Mouse (Mus musculus) lung, postnatal 36 days (tissue): ENCODE measurements around the gene Calhm1.
A peak's percentile ranks its signal among the peaks of the same experiment; 100 is the strongest.
"Not testable (repeated sequence)": the region's sequence is repeated elsewhere in the genome, so short reads cannot be mapped to it uniquely, and the experiment has no call there.

Experiments used
- DNase-seq: peaks from one replicate; pipeline ENCODE4 v3.0.0; 2022; ENCODE audit warnings: mixed read lengths

The Calhm1 gene

GRCm38 (mm10) chr19:47152062-47152369 is 8.0 kb upstream of the Calhm1 start:
- DNase-seq: no peak

GRCm38 (mm10) chr19:47151332-47152061 is 7.4 kb upstream of the Calhm1 start:
- DNase-seq: no peak

GRCm38 (mm10) chr19:47149854-47150253 is 5.8 kb upstream of the Calhm1 start:
- DNase-seq: peak; percentile 42

- no peak for DNase-seq
Observed at GRCm38 (mm10) chr19:47148267-47148847, 4.3 kb upstream of the Calhm1 start.

GRCm38 (mm10) chr19:47142438-47142837 is 1.6 kb downstream of the Calhm1 start:
- DNase-seq: no peak

GRCm38 (mm10) chr19:47139611-47140010 is 4.4 kb downstream of the Calhm1 start:
- DNase-seq: not testable (repeated sequence)

GRCm38 (mm10) chr19:47137771-47138421 is 6.2 kb downstream of the Calhm1 start, which contains the start of gene Calhm2:
Gene Calhm2, minus strand, starts transcription at chr19:47138294.
- DNase-seq: peak; percentile 64

- DNase-seq: peak; percentile 80
Observed at GRCm38 (mm10) chr19:47137051-47137581, 6.9 kb downstream of the Calhm1 start.

- no peak for DNase-seq
Observed at GRCm38 (mm10) chr19:47136170-47136569, 7.9 kb downstream of the Calhm1 start.

GRCm38 (mm10) chr19:47135568-47135967 is 8.5 kb downstream of the Calhm1 start:
- no peak for DNase-seq

GRCm38 (mm10) chr19:47133161-47133560 is 10.9 kb downstream of the Calhm1 start:
- peak; percentile 46 for DNase-seq

- no peak for DNase-seq
Observed at GRCm38 (mm10) chr19:47130551-47131125, 13.4 kb downstream of the Calhm1 start.

- no peak for DNase-seq
Observed at GRCm38 (mm10) chr19:47128835-47129234, 15.2 kb downstream of the Calhm1 start.

- no peak for DNase-seq
Observed at GRCm38 (mm10) chr19:47128164-47128563, 15.9 kb downstream of the Calhm1 start.

- DNase-seq: peak; percentile 61
Observed at GRCm38 (mm10) chr19:47122802-47123201, 21.3 kb downstream of the Calhm1 start.

- DNase-seq: peak; percentile 33
Observed at GRCm38 (mm10) chr19:47121054-47121453, 23.0 kb downstream of the Calhm1 start.

- DNase-seq: no peak
Observed at GRCm38 (mm10) chr19:47118634-47119033, 25.4 kb downstream of the Calhm1 start.

- DNase-seq: no peak
Observed at GRCm38 (mm10) chr19:47104641-47105271, 39.3 kb downstream of the Calhm1 start.

GRCm38 (mm10) chr19:47101080-47101479 is 43.0 kb downstream of the Calhm1 start:
- no peak for DNase-seq
